Mouse (Mus musculus) c-Kit-negative CD71-positive TER-119-positive erythroid progenitor cells, embryonic 14.5 days (primary cell): ENCODE results near the gene Plekha3.

Experiments
- DNase-seq: peaks from one replicate; pipeline ENCODE4 v3.0.0-alpha.2; 2013; ENCODE audit warnings: low read depth, low spot score

The Plekha3 gene

GRCm38 (mm10) chr2:76674725-76675427 is at the start of gene Plekha3:
Gene Plekha3, plus strand, starts transcription at chr2:76675281.
- DNase-seq, result no peak

- no peak for DNase-seq
Observed at GRCm38 (mm10) chr2:76630293-76630692, 44.8 kb upstream of the Plekha3 start.

GRCm38 (mm10) chr2:76631600-76631999 is 43.5 kb upstream of the Plekha3 start:
- no peak for DNase-seq

GRCm38 (mm10) chr2:76639637-76640036 is 35.4 kb upstream of the Plekha3 start:
- no peak for DNase-seq

GRCm38 (mm10) chr2:76643801-76644200 is 31.3 kb upstream of the Plekha3 start:
- DNase-seq, result no peak

GRCm38 (mm10) chr2:76647441-76647869 is 27.6 kb upstream of the Plekha3 start:
- peak; percentile 12 for DNase-seq

GRCm38 (mm10) chr2:76647883-76648570 is 27.1 kb upstream of the Plekha3 start, which contains the start of the genes Prkra and Pjvk:
Gene Prkra, minus strand, starts transcription at chr2:76648015.
Gene Pjvk, plus strand, starts transcription at chr2:76648476.
- peak; percentile 86 for DNase-seq

GRCm38 (mm10) chr2:76648666-76649141 is 26.4 kb upstream of the Plekha3 start:
- DNase-seq, result no peak

- DNase-seq, result no peak
Observed at GRCm38 (mm10) chr2:76653070-76653469, 22.0 kb upstream of the Plekha3 start.

GRCm38 (mm10) chr2:76654646-76655045 is 20.4 kb upstream of the Plekha3 start:
- DNase-seq, result no peak

GRCm38 (mm10) chr2:76655444-76655843 is 19.6 kb upstream of the Plekha3 start:
- DNase-seq, result no peak

GRCm38 (mm10) chr2:76655982-76656381 is 19.1 kb upstream of the Plekha3 start:
- no peak for DNase-seq

- no peak for DNase-seq
Observed at GRCm38 (mm10) chr2:76658551-76658950, 16.5 kb upstream of the Plekha3 start.

GRCm38 (mm10) chr2:76659419-76659818 is 15.7 kb upstream of the Plekha3 start:
- no peak for DNase-seq

GRCm38 (mm10) chr2:76665531-76665930 is 9.6 kb upstream of the Plekha3 start:
- DNase-seq, result no peak

- DNase-seq, result no peak
Observed at GRCm38 (mm10) chr2:76667200-76667599, 7.9 kb upstream of the Plekha3 start.

- DNase-seq, result no peak
Observed at GRCm38 (mm10) chr2:76671641-76672040, 3.4 kb upstream of the Plekha3 start.

GRCm38 (mm10) chr2:76672134-76672745 is 2.8 kb upstream of the Plekha3 start:
- no peak for DNase-seq

GRCm38 (mm10) chr2:76672966-76673392 is 2.1 kb upstream of the Plekha3 start, which contains the start of gene Fkbp7:
Gene Fkbp7, minus strand, starts transcription at chr2:76673116.
- DNase-seq, result peak; percentile 69

GRCm38 (mm10) chr2:76673472-76674081 is 1.5 kb upstream of the Plekha3 start:
- DNase-seq, result no peak

- no peak for DNase-seq
Observed at GRCm38 (mm10) chr2:76675451-76675850, 370 bp downstream of the Plekha3 start.

GRCm38 (mm10) chr2:76675949-76676348 is 868 bp downstream of the Plekha3 start:
- DNase-seq, result no peak
